Mouse (Mus musculus): ENCODE measurements around the gene AI661453. TPM values are rescaled to one million over a fixed set of nuclear protein-coding genes. Genes with fewer than 3 reads are reported as not detected.

The AI661453 gene
- polyA plus RNA-seq (2012; rRNA removed): 9.9 and 13.6 TPM in 2 replicates

GRCm38 (mm10) chr17:47436156-47436906 lies at the start of gene AI661453:
TSS of gene AI661453 (plus strand) at chr17:47436615.

GRCm38 (mm10) chr17:47400451-47400850 lies 36.0 kb upstream of the AI661453 start, which contains the start of gene Guca1a:
TSS of gene Guca1a (minus strand) at chr17:47400584.

DNA sequence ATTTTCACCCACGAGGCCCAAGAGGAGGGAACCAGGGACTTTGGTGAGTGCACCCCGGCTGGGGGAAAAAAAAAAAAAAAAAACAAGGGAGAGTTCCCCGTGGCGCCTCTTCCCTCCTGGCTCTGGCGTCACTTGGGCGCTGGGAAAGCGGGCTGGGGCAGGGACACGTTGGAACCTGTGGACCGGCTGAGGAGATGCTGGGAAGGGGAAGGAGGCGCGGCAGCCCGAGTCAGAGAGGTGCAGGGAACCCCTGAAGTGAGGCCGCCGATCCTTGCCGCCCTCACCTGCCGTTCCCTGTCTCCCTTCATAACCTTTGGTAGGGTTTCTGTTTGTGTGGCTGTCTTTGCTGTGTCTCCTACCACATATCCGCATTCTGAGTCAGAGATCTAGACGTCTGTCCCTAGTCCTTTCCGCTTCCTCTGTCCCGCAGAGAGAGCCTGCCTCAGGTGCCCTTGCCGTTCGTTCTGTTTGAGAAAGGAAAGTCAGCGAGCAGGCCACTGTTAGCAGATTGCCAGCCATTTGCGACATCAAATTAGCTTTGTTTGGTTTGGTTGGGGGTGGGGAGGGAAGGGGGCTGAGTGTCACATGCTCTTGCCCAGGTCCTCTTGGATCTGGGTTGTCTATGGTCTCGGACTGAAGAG lies 612 bp downstream of the AI661453 start, which contains the start of gene 1700001C19Rik:
Gene 1700001C19Rik, minus strand, starts transcription at position 470 of the 641 bp plus-strand sequence.

GRCm38 (mm10) chr17:47501946-47502706 lies 65.7 kb downstream of the AI661453 start, which contains the start of gene Taf8:
TSS of gene Taf8 (minus strand) at chr17:47502292.

GRCm38 (mm10) chr17:47504941-47505346 lies 68.5 kb downstream of the AI661453 start, which contains the start of gene Ccnd3:
TSS of gene Ccnd3 (plus strand) at chr17:47505051.

Other genes with a start within 250 kb of the AI661453 start
- 19.3 and 22.7 TPM in 2 replicates for gene Mrps10, start 67.7 kb upstream of the AI661453 start, polyA plus RNA-seq (2012; rRNA removed)
- gene Guca1b, start 51.2 kb upstream of the AI661453 start, polyA plus RNA-seq (2012; rRNA removed): 1.3 and 1.6 TPM in 2 replicates
- gene Guca1a, start 36.0 kb upstream of the AI661453 start, polyA plus RNA-seq (2012; rRNA removed): 4.0 and 4.8 TPM in 2 replicates
- gene 1700001C19Rik, start 761 bp downstream of the AI661453 start, polyA plus RNA-seq (2012; rRNA removed): 0.13 and 0.22 TPM in 2 replicates
- gene Taf8, start 65.7 kb downstream of the AI661453 start, polyA plus RNA-seq (2012; rRNA removed): 15.2 and 17.2 TPM in 2 replicates
- 124 and 129 TPM in 2 replicates for gene Ccnd3, start 68.4 kb downstream of the AI661453 start, polyA plus RNA-seq (2012; rRNA removed)
- 8.1 and 8.4 TPM in 2 replicates for gene Bysl, start 174.9 kb downstream of the AI661453 start, polyA plus RNA-seq (2012; rRNA removed)
- 16.6 and 19.9 TPM in 2 replicates for gene Med20, start 175.0 kb downstream of the AI661453 start, polyA plus RNA-seq (2012; rRNA removed)
- gene Gm20517, start 175.0 kb downstream of the AI661453 start, polyA plus RNA-seq (2012; rRNA removed): 0.73 and 0.74 TPM in 2 replicates
- 8.9 and 11.0 TPM in 2 replicates for gene Usp49, start 194.1 kb downstream of the AI661453 start, polyA plus RNA-seq (2012; rRNA removed)